Mouse (Mus musculus) embryonic stem cell, embryonic (primary cell): Measurements from ENCODE around the gene Cd80.
"Not testable (repeated sequence)": the region's sequence is repeated elsewhere in the genome, so short reads cannot be mapped to it uniquely, and the experiment has no call there.

Experiments used
- CTCF ChIA-PET, 4 experiments: fragments of 300-600 bp in 2 of 4; fragments of 350-600 bp in 2 of 4; sonication (Branson Sonifier 250); formaldehyde crosslinking; loops; one replicate each; lab custom pipeline; 2022; ENCODE audit warnings: inconsistent platforms in 2 of 4; lab: Charles Lee
- POLR2A ChIA-PET, 4 experiments: fragments of 300-600 bp in 2 of 4; fragments of 350-600 bp in 2 of 4; sonication (Branson Sonifier 250); formaldehyde crosslinking; loops; one replicate each; lab custom pipeline; 2022; ENCODE audit warnings: antibody characterized with exemption in 4 of 4, inconsistent platforms in 1 of 4; lab: Charles Lee

Gene Cd80

GRCm38 (mm10) chr16:38475681-38476311 lies 20.4 kb downstream of the Cd80 start:
- ChIA-PET CTCF (interaction anchor here in 2 of 4 experiments (0.5 to 0.9 kb wide), 5 partner anchors 25 to 134 kb away, joined by 3 to 8 read pairs (median 5); no protein-coding TSS in a partner anchor), POLR2A (interaction anchor here in 3 of 4 experiments (0.6 to 3.1 kb wide), 47 partner anchors 8 to 668 kb away, joined by 3 to 18 read pairs (median 5); partner anchors contain the start of genes Maats1 (in 2 of the 3), Timmdc1 (in 2 of the 3), Adprh (in 1 of the 3) and Cox17 (in 1 of the 3))

GRCm38 (mm10) chr16:38476312-38477240 lies 21.2 kb downstream of the Cd80 start:
- CTCF ChIA-PET, result interaction anchor here in 2 of 4 experiments (0.5 to 0.9 kb wide), 4 partner anchors 26 to 135 kb away, joined by 3 to 8 read pairs (median 4); no protein-coding TSS in a partner anchor
- POLR2A ChIA-PET, result interaction anchor here in 3 of 4 experiments (0.6 to 3.1 kb wide), 47 partner anchors 8 to 668 kb away, joined by 3 to 18 read pairs (median 4); partner anchors contain the start of genes Maats1 (in 2 of the 3), Timmdc1 (in 2 of the 3), Adprh (in 1 of the 3) and Cox17 (in 1 of the 3)

DNA sequence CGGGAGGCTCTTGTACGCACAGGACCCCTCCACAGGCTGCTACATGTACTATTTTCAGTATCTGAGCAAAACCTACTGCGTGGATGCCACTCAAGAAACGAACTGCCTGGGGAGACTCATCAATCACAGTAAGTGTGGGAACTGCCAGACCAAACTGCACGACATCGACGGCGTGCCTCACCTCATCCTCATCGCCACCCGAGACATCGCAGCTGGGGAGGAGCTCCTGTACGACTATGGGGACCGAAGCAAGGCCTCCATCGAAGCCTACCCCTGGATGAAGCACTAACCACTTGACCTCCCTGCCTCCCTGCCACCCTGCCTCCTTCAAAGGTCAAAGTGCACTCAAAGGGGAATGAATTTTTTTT lies 21.9 kb downstream of the Cd80 start:
- POLR2A ChIA-PET, result interaction anchor here in 3 of 4 experiments (0.7 to 3.1 kb wide), 21 partner anchors 9 to 173 kb away, joined by 3 to 18 read pairs (median 5); no protein-coding TSS in a partner anchor
- CTCF ChIA-PET, result not testable (repeated sequence)

DNA sequence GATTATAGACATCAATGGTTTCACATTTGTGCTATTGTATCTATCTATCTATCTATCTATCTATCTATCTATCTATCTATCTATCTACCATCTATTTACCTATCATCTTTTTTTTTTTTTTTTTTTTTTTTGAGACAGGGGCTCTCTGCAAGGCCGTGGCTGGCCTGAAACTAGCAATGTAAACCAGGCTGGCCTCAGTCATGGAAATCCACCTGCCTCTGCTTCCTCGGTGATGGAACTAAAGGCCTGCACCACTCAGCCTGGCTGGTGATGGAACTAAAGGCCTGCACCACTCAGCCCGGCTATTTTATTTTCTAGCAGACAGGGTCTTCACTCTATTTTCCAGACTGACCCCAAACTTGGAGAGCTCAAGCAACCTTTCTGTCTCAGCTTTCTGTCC lies 22.9 kb downstream of the Cd80 start:
- CTCF ChIA-PET, result interaction anchor here in 1 of 4 experiments (0.7 kb wide), 1 partner anchor 157 kb away, joined by 14 read pairs; no protein-coding TSS in a partner anchor

DNA sequence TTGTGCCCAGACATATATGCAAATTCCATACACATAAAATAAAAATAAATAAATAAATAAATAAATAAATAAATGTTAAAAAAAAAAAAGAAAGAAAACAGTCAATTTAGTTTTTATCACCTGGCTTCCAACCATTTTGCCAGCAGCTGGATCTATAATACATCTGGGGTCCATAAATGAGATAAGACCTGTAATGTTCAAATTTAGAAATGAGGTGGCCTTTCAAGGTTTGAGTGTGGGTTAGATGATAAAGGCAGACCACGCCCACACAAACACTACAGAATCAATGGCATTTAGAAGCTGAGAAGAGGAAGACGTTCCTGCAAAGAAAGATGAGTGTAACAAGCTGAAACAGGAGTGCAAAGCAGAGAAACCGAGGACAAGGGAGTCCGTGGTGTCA lies 26.0 kb downstream of the Cd80 start:
- ChIA-PET CTCF (interaction anchor here in 1 of 4 experiments (0.6 to 0.9 kb wide), 3 partner anchors 10 to 274 kb away, joined by 3 to 4 read pairs (median 3); no protein-coding TSS in a partner anchor), POLR2A (interaction anchor here in 3 of 4 experiments (0.7 to 2.2 kb wide), 8 partner anchors 41 to 175 kb away, joined by 3 to 5 read pairs (median 3); partner anchors contain the start of genes Timmdc1 (in 2 of the 3), Cox17 (in 1 of the 3) and Gm21987 (in 1 of the 3))

More for the DNA sequence above, 22.9 kb downstream of the Cd80 start:
- POLR2A ChIA-PET, result interaction anchor here in 1 of 4 experiments (0.7 to 1.1 kb wide), 4 partner anchors 24 to 136 kb away, joined by 3 to 5 read pairs (median 4); partner anchors contain the start of gene Maats1

DNA sequence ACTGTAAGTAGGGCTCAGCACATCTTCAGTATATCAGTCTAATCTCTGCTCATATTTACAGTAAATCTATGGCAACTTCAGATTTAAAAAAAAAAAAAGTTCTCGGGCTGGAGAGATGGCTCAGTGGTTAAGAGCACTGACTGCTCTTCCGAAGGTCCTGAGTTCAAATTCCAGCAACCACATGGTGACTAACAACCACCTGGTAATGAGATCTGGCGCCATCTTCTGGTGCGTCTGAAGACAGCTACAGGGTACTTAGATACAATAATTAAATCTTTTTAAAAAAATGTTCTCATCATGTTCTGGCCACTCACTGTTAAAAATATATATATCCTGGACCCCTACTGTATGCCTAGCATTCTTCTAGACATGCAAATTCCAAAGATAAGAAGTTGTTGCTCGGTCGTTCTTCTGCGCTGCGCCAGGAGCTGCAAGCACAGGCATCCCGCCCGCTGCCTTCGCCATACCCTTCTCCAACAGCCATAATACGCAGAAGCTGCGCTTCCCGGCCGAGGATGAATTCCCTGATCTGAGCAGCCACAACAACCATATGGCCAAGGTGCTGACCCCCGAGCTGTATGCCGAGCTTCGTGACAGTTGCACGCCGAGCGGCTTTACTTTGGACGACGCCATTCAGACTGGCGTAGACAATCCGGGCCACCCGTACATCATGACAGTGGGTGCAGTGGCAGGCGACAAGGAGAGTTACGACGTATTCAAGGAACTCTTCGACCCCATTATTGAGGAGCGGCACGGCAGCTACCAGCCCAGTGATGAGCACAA lies 27.6 kb downstream of the Cd80 start:
- ChIA-PET CTCF (interaction anchor here (0.6 to 2.8 kb wide), 54 partner anchors 11 to 1098 kb away, joined by 3 to 23 read pairs (median 4); partner anchors contain the start of genes Cox17 (in 3 of the 4), Gm21987 (in 3 of the 4), Maats1 (in 2 of the 4) and Adprh (in 1 of the 4)), POLR2A (interaction anchor here (0.6 to 2.4 kb wide), 39 partner anchors 9 to 162 kb away, joined by 3 to 12 read pairs (median 4); partner anchors contain the start of genes Cox17 (in 3 of the 4), Gm21987 (in 3 of the 4), Maats1 (in 3 of the 4) and Adprh (in 2 of the 4))

DNA sequence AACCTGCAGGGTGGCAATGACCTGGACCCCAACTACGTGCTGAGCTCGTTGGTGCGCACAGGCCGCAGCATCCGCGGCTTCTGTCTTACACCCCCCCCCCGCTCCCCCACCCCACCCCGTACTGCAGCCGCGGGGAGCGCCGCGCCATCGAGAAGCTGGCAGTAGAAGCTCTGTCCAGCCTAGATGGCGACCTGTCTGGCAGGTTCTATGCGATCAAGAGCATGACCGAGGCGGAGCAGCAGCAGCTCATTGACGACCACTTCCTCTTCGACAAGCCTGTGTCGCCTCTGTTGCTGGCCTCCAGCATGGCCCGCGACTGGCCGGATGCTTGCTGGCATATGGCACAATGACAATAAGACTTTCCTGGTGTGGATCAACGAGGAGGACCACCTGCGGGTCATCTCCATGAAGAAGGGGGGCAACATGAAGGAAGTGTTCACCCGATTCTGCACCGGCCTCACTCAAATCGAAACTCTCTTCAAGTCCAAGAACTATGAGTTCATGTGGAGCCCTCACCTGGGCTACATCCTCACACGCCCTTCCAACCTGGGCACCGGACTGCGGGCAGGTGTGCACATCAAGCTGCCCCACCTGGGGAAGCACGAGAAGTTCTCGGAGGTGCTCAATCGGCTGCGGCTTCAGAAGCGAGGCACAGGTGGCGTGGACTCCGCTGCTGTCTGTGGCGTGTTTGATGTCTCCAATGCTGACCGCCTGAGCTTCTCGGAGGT lies 28.4 kb downstream of the Cd80 start:
- ChIA-PET POLR2A (interaction anchor here (0.6 to 2.4 kb wide), 37 partner anchors 8 to 1625 kb away, joined by 3 to 12 read pairs (median 4); partner anchors contain the start of genes Cox17 (in 3 of the 4), Gm21987 (in 3 of the 4), Maats1 (in 3 of the 4) and Timmdc1 (in 1 of the 4)), CTCF (interaction anchor here (0.6 to 2.8 kb wide), 48 partner anchors 10 to 556 kb away, joined by 3 to 23 read pairs (median 4); partner anchors contain the start of genes Cox17 (in 3 of the 4), Gm21987 (in 3 of the 4), Maats1 (in 2 of the 4) and Adprh (in 1 of the 4))

- ChIA-PET CTCF (interaction anchor here in 1 of 4 experiments (1.4 kb wide), 1 partner anchor 14 kb away, joined by 3 read pairs; no protein-coding TSS in a partner anchor), POLR2A (interaction anchor here (0.6 to 2.1 kb wide), 9 partner anchors 9 to 151 kb away, joined by 3 to 10 read pairs (median 3); partner anchors contain the start of gene Maats1 (in 1 of the 4))
Measured at GRCm38 (mm10) chr16:38492551-38492950, 37.2 kb downstream of the Cd80 start.

GRCm38 (mm10) chr16:38493890-38494289 lies 38.5 kb downstream of the Cd80 start:
- ChIA-PET CTCF (interaction anchor here in 2 of 4 experiments (0.7 to 1.7 kb wide), 3 partner anchors 11 to 173 kb away, joined by 3 to 6 read pairs (median 3); no protein-coding TSS in a partner anchor), POLR2A (interaction anchor here in 2 of 4 experiments (0.5 to 2.1 kb wide), 8 partner anchors 11 to 246 kb away, joined by 3 to 10 read pairs (median 4); partner anchors contain the start of genes Cox17 (in 1 of the 2), Gm21987 (in 1 of the 2) and Timmdc1 (in 1 of the 2))

- ChIA-PET CTCF (interaction anchor here in 1 of 4 experiments (2.2 kb wide), 1 partner anchor 10 kb away, joined by 8 read pairs; no protein-coding TSS in a partner anchor), POLR2A (interaction anchor here in 3 of 4 experiments (0.5 to 2.3 kb wide), 10 partner anchors 9 to 177 kb away, joined by 3 to 5 read pairs (median 3); partner anchors contain the start of gene Timmdc1 (in 1 of the 3))
Measured at GRCm38 (mm10) chr16:38496604-38497140, 41.3 kb downstream of the Cd80 start.

DNA sequence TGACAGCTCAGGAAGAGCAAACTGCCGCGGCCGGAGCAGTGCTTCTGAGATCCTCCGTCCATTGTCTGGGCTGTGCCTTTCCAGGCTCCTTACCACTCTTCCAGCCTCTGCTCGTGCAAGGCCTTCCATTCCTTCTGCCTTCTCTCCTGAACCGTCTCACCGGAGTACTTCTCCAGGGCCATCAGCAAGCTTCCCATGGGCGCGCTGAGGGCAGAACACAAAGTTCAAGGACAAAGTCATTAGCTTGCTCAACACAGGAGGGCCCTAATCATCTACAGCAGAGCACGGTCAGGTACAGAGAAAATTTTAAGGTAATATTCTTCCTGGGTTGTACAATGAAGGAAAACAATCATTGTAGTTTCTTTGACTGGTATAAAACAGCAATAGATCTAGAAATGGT lies 47.1 kb downstream of the Cd80 start:
- CTCF ChIA-PET, result interaction anchor here in 2 of 4 experiments (0.5 to 1.4 kb wide), 3 partner anchors 18 to 35 kb away, joined by 3 to 6 read pairs (median 6); no protein-coding TSS in a partner anchor
- POLR2A ChIA-PET, result interaction anchor here in 2 of 4 experiments (1.2 to 2.3 kb wide), 6 partner anchors 11 to 57 kb away, joined by 3 to 13 read pairs (median 4); partner anchors contain the start of gene Timmdc1 (in 1 of the 2)

DNA sequence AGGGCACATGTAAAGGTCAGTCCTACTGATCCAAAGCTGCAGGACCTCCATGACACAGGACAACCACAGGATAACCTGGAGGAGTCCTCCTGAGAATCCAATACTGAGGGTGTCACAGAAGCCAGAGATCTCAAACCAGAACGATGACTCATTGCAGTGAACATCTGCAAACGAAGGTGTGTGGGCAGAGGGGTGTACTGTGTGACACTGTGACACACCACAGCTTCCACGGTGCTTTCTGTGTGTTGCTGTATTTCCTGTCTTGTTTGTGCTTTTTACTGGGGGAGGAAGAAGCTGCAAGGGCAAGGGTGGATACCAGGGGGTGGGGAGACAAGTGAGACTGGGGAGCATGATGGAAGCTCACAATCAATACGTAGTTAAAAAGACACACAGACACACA lies 48.2 kb downstream of the Cd80 start:
- CTCF ChIA-PET, result interaction anchor here in 2 of 4 experiments (1.1 to 1.4 kb wide), 2 partner anchors 19 to 33 kb away, joined by 3 to 6 read pairs; no protein-coding TSS in a partner anchor
- POLR2A ChIA-PET, result interaction anchor here in 3 of 4 experiments (0.6 to 2.3 kb wide), 9 partner anchors 9 to 248 kb away, joined by 3 to 13 read pairs (median 4); partner anchors contain the start of gene Timmdc1 (in 1 of the 3)

- CTCF ChIA-PET, result interaction anchor here (0.5 to 2.4 kb wide), 57 partner anchors 9 to 587 kb away, joined by 3 to 25 read pairs (median 4); partner anchors contain the start of genes Timmdc1 (in 3 of the 4), Cd80 (in 2 of the 4), Cox17 (in 2 of the 4) and Gm21987 (in 2 of the 4)
- POLR2A ChIA-PET, result interaction anchor here (0.5 to 4.0 kb wide), 15 partner anchors 9 to 181 kb away, joined by 3 to 31 read pairs (median 4); partner anchors contain the start of genes Cox17 (in 2 of the 4), Gm21987 (in 2 of the 4), Timmdc1 (in 2 of the 4) and Maats1 (in 1 of the 4)
Measured at GRCm38 (mm10) chr16:38506041-38506634, 50.8 kb downstream of the Cd80 start.

GRCm38 (mm10) chr16:38510846-38511245 lies 55.5 kb downstream of the Cd80 start:
- CTCF ChIA-PET, result interaction anchor here in 1 of 4 experiments (1.1 kb wide), 1 partner anchor 10 kb away, joined by 4 read pairs; no protein-coding TSS in a partner anchor
- POLR2A ChIA-PET, result interaction anchor here (0.6 to 5.7 kb wide), 16 partner anchors 9 to 190 kb away, joined by 3 to 85 read pairs (median 3); partner anchors contain the start of gene Timmdc1 (in 4 of the 4)
